Mouse (Mus musculus) liver, embryonic 14.5 days (tissue): ENCODE results near the gene Cgnl1. TPM values are rescaled to one million over a fixed set of nuclear protein-coding genes. Genes with fewer than 3 reads are reported as not detected.

Experiments used
- ATAC-seq: fragments of 200-750 bp; cut with Nextera tagmentation; 2 replicates; pipeline ENCODE4 v1.8.0; 2017; ENCODE audit warnings: moderate number of reproducible peaks, mild to moderate bottlenecking, moderate library complexity; ENCODE audit not compliant: insufficient read depth
- DNase-seq, 3 experiments: peaks; one replicate each; pipeline ENCODE4 v3.0.0-alpha.2; 2012 to 2013; ENCODE audit warnings: low read depth in 3 of 3, low spot score in 3 of 3
- H3K27ac ChIP-seq: fragments of 300-500 bp; sonication (generic); 2 replicates; pipeline ENCODE4 v1.5.1; 2014; ENCODE audit warnings: moderate library complexity, mild to moderate bottlenecking, control low read depth, inconsistent platforms
- H3K27me3 ChIP-seq: fragments of 300-500 bp; sonication (generic); 2 replicates; pipeline ENCODE4 v1.6.1; 2014; ENCODE audit warnings: mild to moderate bottlenecking, low read length, moderate library complexity; ENCODE audit not compliant: control insufficient read depth, insufficient read depth
- H3K36me3 ChIP-seq: fragments of 300-500 bp; sonication (generic); replicated peaks from 2 replicates; pipeline ENCODE4 v1.6.1; 2014; ENCODE audit warnings: low read depth; ENCODE audit not compliant: control insufficient read depth, insufficient read depth
- H3K4me1 ChIP-seq, 2 experiments: fragments of 200-500 bp in 1 of 2; fragments of 300-500 bp in 1 of 2; sonication (generic) in 1 of 2; replicated peaks; 2 replicates each; pipeline ENCODE4 v1.6.1; 2012 to 2014; ENCODE audit warnings: antibody characterized with exemption in 1 of 2, inconsistent platforms in 1 of 2, low read length in 1 of 2; ENCODE audit not compliant: control insufficient read depth in 2 of 2, insufficient read depth in 2 of 2
- H3K4me2 ChIP-seq: fragments of 300-500 bp; sonication (generic); 2 replicates; pipeline ENCODE4 v1.6.1; 2014; ENCODE audit warnings: low read depth, mild to moderate bottlenecking, control low read depth, moderate library complexity
- H3K4me3 ChIP-seq, 2 experiments: fragments of 200-500 bp in 1 of 2; fragments of 300-500 bp in 1 of 2; sonication (generic) in 1 of 2; 2 replicates each; pipeline ENCODE4 v1.5.1; 2012 to 2014; ENCODE audit warnings: low read depth in 2 of 2, low read length in 2 of 2, mild to moderate bottlenecking in 2 of 2, control low read depth in 1 of 2, inconsistent platforms in 1 of 2, moderate library complexity in 1 of 2; ENCODE audit not compliant: insufficient read depth in 1 of 2
- H3K9ac ChIP-seq: fragments of 300-500 bp; sonication (generic); replicated peaks from 2 replicates; pipeline ENCODE4 v1.6.1; 2014; ENCODE audit warnings: mild to moderate bottlenecking, control low read depth, moderate library complexity
- H3K9me3 ChIP-seq: fragments of 300-500 bp; sonication (generic); 2 replicates; pipeline ENCODE4 v1.6.1; 2016; ENCODE audit warnings: low read length, mixed read lengths; ENCODE audit not compliant: control insufficient read depth
- CTCF ChIP-seq: IDR thresholded peaks from 2 replicates; pipeline ENCODE4 v1.5.1; 2016; ENCODE audit warnings: antibody characterized with exemption, low read depth, control low read depth
- EP300 ChIP-seq: IDR thresholded peaks from 2 replicates; pipeline ENCODE4 v1.6.1; 2016; ENCODE audit warnings: antibody characterized with exemption, low read depth
- WGBS: fragments of 180-500 bp; shearing (Covaris S2); extraction: QIAGEN DNeasy Blood & Tissue Kit; methylation state at CpG from one replicate; pipeline ENCODE4 v1.1.7; 2014; ENCODE audit not compliant: insufficient replicate concordance; 5-methylcytosine and 5-hydroxymethylcytosine counted together
- polyA plus RNA-seq, 2 experiments: library from polyadenylated mRNA; depleted of rRNA in 1 of 2; stranded (reverse) in 1 of 2; unstranded in 1 of 2; fragments of >200 nt; fragmentation: Nextera tagmentation in 1 of 2; extraction: Ambion mirVana in 1 of 2; gene quantifications; 2 replicates each; pipeline versions ENCODE4 v1.2.1 to v1.2.3; 2012 to 2014

The Cgnl1 gene
- polyA plus RNA-seq, 2 experiments: 1.2 to 1.8 TPM

DNA sequence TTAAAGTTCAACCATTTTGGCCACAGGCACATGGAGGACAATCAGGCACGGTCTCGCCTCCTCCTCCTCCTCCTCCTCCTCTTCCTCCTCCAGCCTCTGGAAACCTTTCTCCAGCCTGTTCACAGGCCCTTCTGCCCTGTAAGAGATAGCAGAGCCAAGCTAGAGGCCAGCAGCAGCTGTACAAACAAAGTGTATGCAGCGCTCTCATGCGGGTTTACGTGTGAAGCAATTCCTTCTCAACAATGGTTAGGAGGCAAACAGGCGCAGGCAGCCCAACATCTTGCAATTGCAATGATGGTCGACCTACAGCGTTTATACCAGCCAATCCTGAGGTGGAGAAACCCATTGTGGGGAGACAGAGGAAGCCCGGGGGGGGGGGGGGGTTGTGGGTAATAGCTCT is 110.9 kb downstream of the Cgnl1 start:
- ATAC-seq (no peak; the same call in 1 of the 2 replicates), DNase-seq (no peak)
- H3K4me2 ChIP-seq: no peak overlapping the region
- no peak overlapping the region for H3K4me3 ChIP-seq
- TF ChIP-seq EP300 (no peak), CTCF (no peak)
- no peak overlapping the region for H3K9ac ChIP-seq
- H3K27ac ChIP-seq: no peak overlapping the region
- H3K36me3 ChIP-seq: no peaks in the 10 kb centered on the region
- no peaks in the 10 kb centered on the region for H3K9me3 ChIP-seq
- no peaks in the 10 kb centered on the region for H3K27me3 ChIP-seq
- H3K4me1 ChIP-seq: peaks cover 7 to 24% of the 10 kb centered on the region in 2 experiments; a peak in 3 of 4 replicates
- 22% methylated on average over 9 of the region's 9 CpGs for WGBS

DNA sequence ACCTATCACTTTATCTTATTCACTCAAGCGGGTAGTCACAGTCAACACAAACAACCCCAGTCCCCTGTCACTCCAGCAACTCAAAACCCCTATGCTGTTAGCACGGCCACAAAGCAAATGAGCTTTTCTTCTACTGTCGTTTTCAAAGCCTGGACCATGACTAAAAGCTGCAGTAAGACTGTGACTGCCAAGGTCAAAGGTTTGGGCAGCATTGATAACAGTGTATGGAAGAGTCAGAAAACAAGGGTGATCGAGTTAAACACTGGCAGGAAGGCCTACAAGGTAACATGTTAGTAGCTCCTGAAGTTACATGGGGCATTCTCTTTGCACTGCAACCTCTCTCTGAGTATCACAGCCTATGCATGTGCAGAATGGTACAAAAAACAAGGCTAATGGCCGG is 111.7 kb downstream of the Cgnl1 start:
- Histone ChIP-seq H3K9me3 (no peaks in the 10 kb centered on the region), H3K4me2 (no peak overlapping the region), H3K27ac (no peak overlapping the region), H3K4me1 (peaks cover 7 to 24% of the 10 kb centered on the region in 2 experiments; a peak in 3 of 4 replicates), H3K36me3 (no peaks in the 10 kb centered on the region), H3K27me3 (no peaks in the 10 kb centered on the region), H3K4me3 (no peak overlapping the region), H3K9ac (no peak overlapping the region)
- DNase-seq (no peak), ATAC-seq (no peak; the same call in 1 of the 2 replicates)
- TF ChIP-seq EP300 (no peak), CTCF (no peak)
- 32% methylated on average over 5 of the region's 5 CpGs for WGBS

DNA sequence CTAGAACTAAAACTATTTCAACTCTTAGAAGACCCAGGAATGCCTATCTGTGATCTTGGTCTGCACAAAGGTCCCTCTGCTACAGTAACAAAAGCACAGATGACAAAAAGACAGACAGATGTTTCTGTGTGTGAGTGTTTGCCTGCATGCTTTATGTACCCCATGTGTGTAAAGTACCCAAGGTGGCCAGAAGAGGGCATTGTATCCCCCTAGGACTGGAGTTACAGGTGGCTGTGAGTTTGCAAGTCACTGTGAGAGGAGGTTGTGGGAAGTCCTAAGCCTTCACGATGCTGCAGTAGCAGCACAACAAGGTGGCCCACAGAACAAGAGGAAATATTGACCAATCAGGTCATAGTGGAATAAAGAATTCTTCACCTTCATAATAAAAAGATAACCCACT is 114.2 kb downstream of the Cgnl1 start:
- ATAC-seq (no peak), DNase-seq (no peak)
- WGBS: 79% methylated on average over 1 of the region's 1 CpGs
- Histone ChIP-seq H3K27ac (no peak overlapping the region), H3K4me2 (no peak overlapping the region), H3K4me1 (peaks cover 7 to 27% of the 10 kb centered on the region in 2 experiments; a peak in 3 of 4 replicates), H3K9ac (no peak overlapping the region), H3K4me3 (no peak overlapping the region), H3K9me3 (no peaks in the 10 kb centered on the region), H3K27me3 (no peaks in the 10 kb centered on the region), H3K36me3 (no peaks in the 10 kb centered on the region)
- no peak for TF ChIP-seq EP300
- TF ChIP-seq CTCF: peak; percentile 12; the same call in 1 of the 2 replicates

DNA sequence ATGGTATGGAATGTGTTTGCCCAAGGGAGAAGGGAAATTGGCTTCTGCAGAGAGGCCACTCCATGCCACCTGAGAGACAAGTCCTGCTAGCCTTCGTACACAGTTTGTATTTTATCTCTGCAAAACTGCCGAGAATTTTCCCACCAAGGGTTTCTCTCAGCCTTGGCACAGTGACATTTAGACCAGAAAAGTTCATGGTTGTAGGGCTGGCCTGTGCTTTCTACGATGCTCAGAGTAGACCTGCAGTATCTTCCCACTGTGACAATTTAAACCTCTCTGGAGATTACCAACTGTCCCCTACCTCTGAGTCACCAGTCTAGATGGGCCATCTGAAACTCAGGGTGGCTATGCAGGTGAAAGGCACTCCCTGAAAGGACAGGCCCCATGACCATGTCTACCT is 116.5 kb downstream of the Cgnl1 start:
- WGBS: 39% methylated on average over 3 of the region's 3 CpGs

DNA sequence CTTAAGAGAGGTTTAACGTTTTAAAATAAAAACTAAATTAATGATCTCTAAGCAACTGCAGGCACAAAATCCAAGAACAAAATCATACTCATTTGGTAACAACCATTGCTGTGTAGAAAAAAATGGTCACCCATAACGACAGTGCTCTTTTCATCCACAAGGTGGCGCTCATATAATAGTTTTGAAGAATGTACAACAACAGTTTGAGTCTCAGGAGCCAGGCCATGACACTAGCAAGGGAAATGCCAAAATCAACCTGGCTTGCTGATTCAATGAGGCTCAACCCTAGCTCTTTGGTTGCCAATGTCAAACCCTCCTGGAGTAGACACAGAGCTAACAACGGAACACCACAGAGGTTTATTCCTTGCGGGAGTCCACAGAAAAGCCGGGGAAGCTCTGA is 125.3 kb downstream of the Cgnl1 start:
- TF ChIP-seq CTCF (peak; percentile 71), EP300 (no peak)
- no peak overlapping the region for H3K27ac ChIP-seq
- H3K9ac ChIP-seq: no peak overlapping the region
- no peak for ATAC-seq
- no peak overlapping the region for H3K4me2 ChIP-seq
- H3K9me3 ChIP-seq: no peaks in the 10 kb centered on the region
- peak in 2 of 3 experiments; percentile 20 to 44 for DNase-seq
- no peaks in the 10 kb centered on the region for H3K36me3 ChIP-seq
- no peaks in the 10 kb centered on the region for H3K27me3 ChIP-seq
- 37% methylated on average over 6 of the region's 6 CpGs for WGBS
- no peak overlapping the region for H3K4me3 ChIP-seq
- no peaks in the 10 kb centered on the region for H3K4me1 ChIP-seq

More for the DNA sequence above, 116.5 kb downstream of the Cgnl1 start:
- Histone ChIP-seq H3K36me3 (no peaks in the 10 kb centered on the region), H3K27me3 (no peaks in the 10 kb centered on the region), H3K9ac (no peak overlapping the region), H3K27ac (no peak overlapping the region), H3K4me2 (no peak overlapping the region), H3K4me1 (peaks cover 3 to 13% of the 10 kb centered on the region in 2 experiments; a peak in 2 of 4 replicates), H3K9me3 (no peaks in the 10 kb centered on the region), H3K4me3 (no peak overlapping the region)
- no peak for ATAC-seq
- DNase-seq: no peak
- TF ChIP-seq EP300 (no peak), CTCF (no peak)
